Mouse (Mus musculus): ENCODE results near the gene Mmd. TPM values are rescaled to one million over a fixed set of nuclear protein-coding genes. Genes with fewer than 3 reads are reported as not detected.

Gene Mmd
- polyA plus RNA-seq, 1 experiment from 2014 or later: 12.2 TPM

DNA sequence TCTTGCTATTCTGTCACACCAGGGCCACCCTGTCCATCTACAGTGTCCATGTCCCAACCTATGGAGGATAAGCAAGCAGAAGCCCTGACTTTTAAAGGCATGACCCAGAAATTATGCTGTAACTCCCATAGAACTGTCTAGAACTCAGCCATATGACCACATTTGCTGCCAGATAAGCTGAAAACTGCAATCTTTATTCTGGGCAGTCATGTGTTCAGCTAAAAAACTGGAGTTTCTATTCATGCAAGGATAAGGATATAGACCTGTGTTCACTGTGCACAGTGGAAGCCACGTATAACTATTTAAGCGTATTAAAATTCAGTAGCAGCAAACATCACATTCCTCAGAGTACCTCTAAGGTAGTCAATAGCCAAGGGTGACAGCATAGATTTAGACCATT is 6.0 kb upstream of the Mmd start:
- no peak for ATAC-seq (ENCODE audit: low read depth)
- Histone ChIP-seq H3K27ac (ENCODE audit: low read length) (no peak overlapping the region), H3K9me3 (replicated peaks; ENCODE audit: control insufficient read depth, low read length) (no peaks in the 10 kb centered on the region), H3K4me1 (ENCODE audit: control insufficient read depth, low read depth, low read length) (peaks cover 8% of the 10 kb centered on the region; the same call in 1 of the 2 replicates), H3K4me2 (ENCODE audit: low read depth, low read length) (no peak overlapping the region), H3K36me3 (ENCODE audit: control insufficient read depth, insufficient read depth) (no peaks in the 10 kb centered on the region), H3K27me3 (ENCODE audit: control insufficient read depth, insufficient read depth, low read depth, low read length) (no peaks in the 10 kb centered on the region), H3K4me3 (ENCODE audit: low read depth, low read length) (no peak overlapping the region), H3K9ac (ENCODE audit: low read depth, low read length) (no peak overlapping the region)
- WGBS (ENCODE audit: insufficient replicate concordance): 81% methylated on average over 2 of the region's 2 CpGs

DNA sequence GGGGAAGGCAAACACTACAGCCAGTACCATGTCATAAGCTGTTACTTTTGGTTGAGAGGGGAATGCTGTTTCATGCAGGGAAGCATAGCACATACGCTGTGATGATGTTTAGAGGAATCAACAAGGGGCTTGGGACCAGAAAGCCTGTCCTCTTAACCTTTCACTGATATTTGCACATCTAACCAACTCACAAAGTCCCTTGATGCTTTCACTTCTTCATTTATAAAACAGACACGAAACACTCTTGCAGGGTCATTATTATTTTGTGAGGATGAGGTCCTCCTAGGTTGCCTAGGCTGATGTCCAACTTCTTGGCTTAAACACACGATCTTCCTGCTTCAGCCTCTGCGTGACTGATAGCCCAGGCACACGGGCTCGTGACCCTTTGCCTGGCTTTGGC is 3.6 kb upstream of the Mmd start:
- Histone ChIP-seq H3K9me3 (replicated peaks; ENCODE audit: control insufficient read depth, low read length) (no peaks in the 10 kb centered on the region), H3K4me3 (ENCODE audit: low read depth, low read length) (no peak overlapping the region), H3K36me3 (ENCODE audit: control insufficient read depth, insufficient read depth) (no peaks in the 10 kb centered on the region), H3K9ac (ENCODE audit: low read depth, low read length) (no peak overlapping the region), H3K27ac (ENCODE audit: low read length) (no peak overlapping the region), H3K27me3 (ENCODE audit: control insufficient read depth, insufficient read depth, low read depth, low read length) (no peaks in the 10 kb centered on the region), H3K4me1 (ENCODE audit: control insufficient read depth, low read depth, low read length) (peaks cover 19% of the 10 kb centered on the region), H3K4me2 (ENCODE audit: low read depth, low read length) (no peak overlapping the region)
- WGBS (ENCODE audit: insufficient replicate concordance): 47% methylated on average over 6 of the region's 6 CpGs
- no peak for ATAC-seq (ENCODE audit: low read depth)

DNA sequence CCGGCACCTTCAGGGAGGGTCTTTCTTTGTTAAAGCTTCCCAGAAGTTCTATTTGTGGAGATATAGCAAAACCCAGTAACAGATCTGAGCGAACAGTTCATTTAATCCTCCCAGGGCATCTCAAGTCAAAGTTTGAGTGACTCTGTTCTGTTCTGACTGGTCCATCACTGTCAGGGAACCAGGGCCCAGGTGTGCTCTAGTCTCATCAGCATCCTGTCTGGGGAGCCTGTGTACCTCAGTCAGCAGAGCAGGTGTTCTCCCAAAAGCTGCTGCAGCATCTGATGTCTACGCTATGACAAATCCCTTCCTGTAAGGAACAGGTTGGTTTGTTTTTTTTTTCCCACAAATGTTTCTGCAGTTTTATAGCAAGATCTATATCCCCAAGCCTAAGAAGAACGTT is 2.6 kb upstream of the Mmd start:
- 58% methylated on average over 4 of the region's 4 CpGs for WGBS (ENCODE audit: insufficient replicate concordance)
- ATAC-seq (ENCODE audit: low read depth): no peak

DNA sequence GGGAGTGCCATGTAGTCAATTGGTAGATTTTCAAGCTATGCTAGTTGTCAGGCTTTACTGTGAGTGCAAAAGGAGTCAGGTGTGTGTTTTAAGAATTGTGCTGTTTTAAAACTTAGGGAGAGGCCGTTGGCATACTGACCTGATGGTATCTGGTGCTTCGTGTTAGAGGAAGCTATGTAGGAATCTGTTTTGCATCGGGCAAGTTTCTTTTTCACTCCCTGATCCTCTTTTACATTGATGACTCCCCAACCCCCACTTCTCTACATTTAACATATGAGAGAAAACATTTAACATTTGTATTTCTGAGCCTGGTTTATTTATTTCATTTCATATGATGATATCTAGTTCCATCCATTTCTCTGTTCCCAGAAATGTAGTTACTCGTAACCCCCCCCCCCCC is 1.5 kb upstream of the Mmd start:
- no peak overlapping the region for H3K4me2 ChIP-seq (ENCODE audit: low read depth, low read length)
- no peaks in the 10 kb centered on the region for H3K9me3 ChIP-seq (replicated peaks; ENCODE audit: control insufficient read depth, low read length)
- peaks cover 29% of the 10 kb centered on the region for H3K4me1 ChIP-seq (ENCODE audit: control insufficient read depth, low read depth, low read length)
- H3K36me3 ChIP-seq (ENCODE audit: control insufficient read depth, insufficient read depth): no peaks in the 10 kb centered on the region
- no peak overlapping the region for H3K27ac ChIP-seq (ENCODE audit: low read length)
- ATAC-seq (ENCODE audit: low read depth): no peak
- no peak overlapping the region for H3K9ac ChIP-seq (ENCODE audit: low read depth, low read length)
- 32% methylated on average over 4 of the region's 4 CpGs for WGBS (ENCODE audit: insufficient replicate concordance)
- H3K27me3 ChIP-seq (ENCODE audit: control insufficient read depth, insufficient read depth, low read depth, low read length): no peaks in the 10 kb centered on the region
- H3K4me3 ChIP-seq (ENCODE audit: low read depth, low read length): no peak overlapping the region

More for the DNA sequence above, 2.6 kb upstream of the Mmd start:
- Histone ChIP-seq H3K4me2 (ENCODE audit: low read depth, low read length) (no peak overlapping the region), H3K9me3 (replicated peaks; ENCODE audit: control insufficient read depth, low read length) (no peaks in the 10 kb centered on the region), H3K27me3 (ENCODE audit: control insufficient read depth, insufficient read depth, low read depth, low read length) (no peaks in the 10 kb centered on the region), H3K9ac (ENCODE audit: low read depth, low read length) (no peak overlapping the region), H3K27ac (ENCODE audit: low read length) (no peak overlapping the region), H3K4me3 (ENCODE audit: low read depth, low read length) (no peak overlapping the region), H3K36me3 (ENCODE audit: control insufficient read depth, insufficient read depth) (no peaks in the 10 kb centered on the region), H3K4me1 (ENCODE audit: control insufficient read depth, low read depth, low read length) (peaks cover 20% of the 10 kb centered on the region)

DNA sequence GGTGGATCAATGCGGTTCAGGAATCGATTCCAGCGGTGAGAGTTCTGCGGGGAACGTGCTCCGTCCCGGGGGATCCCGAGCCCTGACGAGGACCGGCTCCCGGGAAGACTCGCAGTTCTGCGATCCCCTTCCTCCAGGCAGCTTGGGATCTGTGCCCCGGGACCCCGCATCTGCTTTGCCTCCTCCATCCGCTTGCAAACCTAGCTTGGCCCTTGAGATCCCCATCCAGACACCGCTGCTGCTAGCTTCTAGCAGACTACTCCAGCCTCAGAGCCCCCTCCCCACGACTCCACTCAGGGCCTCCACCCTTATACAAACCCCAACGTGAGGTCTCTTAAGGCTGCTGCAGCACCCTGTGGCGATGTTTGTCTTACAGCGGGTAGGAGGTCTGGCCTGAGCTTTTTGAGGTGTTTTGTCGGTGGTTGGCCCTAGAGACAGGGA is 465 bp downstream of the Mmd start:
- H3K36me3 ChIP-seq (ENCODE audit: control insufficient read depth, insufficient read depth): no peaks in the 10 kb centered on the region
- no peaks in the 10 kb centered on the region for H3K9me3 ChIP-seq (replicated peaks; ENCODE audit: control insufficient read depth, low read length)
- H3K4me2 ChIP-seq (ENCODE audit: low read depth, low read length): peak overlapping the region; percentile 83
- no peak for ATAC-seq (ENCODE audit: low read depth)
- WGBS (ENCODE audit: insufficient replicate concordance): 0% methylated on average over 22 of the region's 22 CpGs
- H3K4me3 ChIP-seq (ENCODE audit: low read depth, low read length): peak overlapping the region; percentile 79
- peaks cover 29% of the 10 kb centered on the region for H3K4me1 ChIP-seq (ENCODE audit: control insufficient read depth, low read depth, low read length)
- H3K9ac ChIP-seq (ENCODE audit: low read depth, low read length): peak overlapping the region; percentile 77
- peak overlapping the region; percentile 78 for H3K27ac ChIP-seq (ENCODE audit: low read length)
- H3K27me3 ChIP-seq (ENCODE audit: control insufficient read depth, insufficient read depth, low read depth, low read length): no peaks in the 10 kb centered on the region

DNA sequence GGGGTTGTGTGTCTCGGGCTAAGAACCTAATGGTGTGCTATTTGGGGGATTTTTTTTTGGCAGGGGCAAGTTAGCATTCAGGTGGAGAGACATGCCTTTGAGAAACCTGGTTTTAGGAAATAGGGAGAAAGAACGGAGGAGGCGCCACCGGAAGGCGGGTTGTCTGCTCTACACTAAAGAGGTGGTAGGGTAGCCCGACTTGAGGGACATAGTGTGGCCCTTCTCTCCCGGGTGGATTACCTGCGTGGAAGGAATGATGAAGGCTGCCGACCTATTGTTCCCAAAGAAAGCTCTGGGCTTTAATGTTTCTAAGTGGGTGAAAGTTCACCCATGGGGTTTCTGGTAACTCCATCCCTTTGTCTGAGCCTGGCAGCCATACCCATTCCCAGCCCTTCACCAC is 933 bp downstream of the Mmd start:
- H3K4me3 ChIP-seq (ENCODE audit: low read depth, low read length): peak overlapping the region; percentile 79
- no peak overlapping the region; the same call in 1 of the 2 replicates for H3K27ac ChIP-seq (ENCODE audit: low read length)
- peaks cover 29% of the 10 kb centered on the region for H3K4me1 ChIP-seq (ENCODE audit: control insufficient read depth, low read depth, low read length)
- H3K4me2 ChIP-seq (ENCODE audit: low read depth, low read length): peak overlapping the region; percentile 83
- H3K9ac ChIP-seq (ENCODE audit: low read depth, low read length): peak overlapping the region; percentile 77
- H3K9me3 ChIP-seq (replicated peaks; ENCODE audit: control insufficient read depth, low read length): no peaks in the 10 kb centered on the region
- no peaks in the 10 kb centered on the region for H3K27me3 ChIP-seq (ENCODE audit: control insufficient read depth, insufficient read depth, low read depth, low read length)
- ATAC-seq (ENCODE audit: low read depth): no peak
- 1% methylated on average over 9 of the region's 9 CpGs for WGBS (ENCODE audit: insufficient replicate concordance)
- H3K36me3 ChIP-seq (ENCODE audit: control insufficient read depth, insufficient read depth): no peaks in the 10 kb centered on the region

DNA sequence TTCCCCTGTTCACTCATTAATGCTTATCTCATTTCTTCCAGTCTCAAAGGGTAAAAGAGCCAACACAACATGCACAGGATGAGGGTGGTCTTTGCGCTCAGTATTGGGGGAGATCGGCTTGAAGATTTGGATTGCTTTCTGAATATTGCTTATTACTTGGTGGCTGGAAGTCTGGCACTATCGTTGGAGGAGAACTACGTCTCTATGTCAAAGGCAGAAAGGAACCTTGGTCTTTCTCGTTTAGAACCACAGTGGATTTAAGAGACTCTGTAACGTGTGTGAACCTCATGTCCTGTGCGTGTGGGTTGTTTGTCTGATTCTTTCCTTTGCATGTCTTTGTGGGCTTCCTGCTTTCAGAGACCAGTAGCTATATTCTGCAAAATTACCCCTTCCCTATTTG is 1.5 kb downstream of the Mmd start:
- peaks cover 29% of the 10 kb centered on the region for H3K4me1 ChIP-seq (ENCODE audit: control insufficient read depth, low read depth, low read length)
- peak overlapping the region; percentile 79 for H3K4me3 ChIP-seq (ENCODE audit: low read depth, low read length)
- no peak for ATAC-seq (ENCODE audit: low read depth)
- H3K4me2 ChIP-seq (ENCODE audit: low read depth, low read length): peak overlapping the region; percentile 83
- H3K9ac ChIP-seq (ENCODE audit: low read depth, low read length): no peak overlapping the region
- H3K36me3 ChIP-seq (ENCODE audit: control insufficient read depth, insufficient read depth): no peaks in the 10 kb centered on the region
- whole genome bisulfite sequencing (ENCODE audit: insufficient replicate concordance): 17% methylated on average over 7 of the region's 7 CpGs
- H3K27me3 ChIP-seq (ENCODE audit: control insufficient read depth, insufficient read depth, low read depth, low read length): no peaks in the 10 kb centered on the region
- no peak overlapping the region for H3K27ac ChIP-seq (ENCODE audit: low read length)
- no peaks in the 10 kb centered on the region for H3K9me3 ChIP-seq (replicated peaks; ENCODE audit: control insufficient read depth, low read length)

DNA sequence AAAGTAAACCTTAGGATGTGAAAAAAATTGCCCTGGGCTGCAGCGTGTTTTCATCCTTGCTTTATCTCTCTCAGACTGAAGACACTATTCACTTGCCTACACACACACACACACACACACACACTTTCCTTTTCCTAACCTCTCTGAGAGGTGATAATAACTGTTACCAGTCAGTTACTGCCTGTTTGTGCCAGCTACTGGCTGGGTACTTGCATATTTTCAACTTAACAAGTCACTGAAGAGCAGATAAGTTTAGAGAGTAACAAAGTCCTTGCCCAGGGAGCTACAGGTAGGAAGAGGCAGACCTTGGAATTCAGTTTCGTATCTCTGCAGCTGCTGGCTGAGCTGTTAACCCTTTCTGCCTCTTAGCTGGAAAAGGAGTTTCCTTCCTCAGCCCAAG is 2.7 kb downstream of the Mmd start:
- H3K9me3 ChIP-seq (replicated peaks; ENCODE audit: control insufficient read depth, low read length): no peaks in the 10 kb centered on the region
- no peak overlapping the region for H3K4me3 ChIP-seq (ENCODE audit: low read depth, low read length)
- WGBS (ENCODE audit: insufficient replicate concordance): 21% methylated on average over 2 of the region's 2 CpGs
- no peaks in the 10 kb centered on the region for H3K27me3 ChIP-seq (ENCODE audit: control insufficient read depth, insufficient read depth, low read depth, low read length)
- no peak overlapping the region for H3K9ac ChIP-seq (ENCODE audit: low read depth, low read length)
- no peak for ATAC-seq (ENCODE audit: low read depth)
- no peak overlapping the region for H3K27ac ChIP-seq (ENCODE audit: low read length)
- H3K4me1 ChIP-seq (ENCODE audit: control insufficient read depth, low read depth, low read length): peaks cover 29% of the 10 kb centered on the region
- no peak overlapping the region for H3K4me2 ChIP-seq (ENCODE audit: low read depth, low read length)
- H3K36me3 ChIP-seq (ENCODE audit: control insufficient read depth, insufficient read depth): no peaks in the 10 kb centered on the region

DNA sequence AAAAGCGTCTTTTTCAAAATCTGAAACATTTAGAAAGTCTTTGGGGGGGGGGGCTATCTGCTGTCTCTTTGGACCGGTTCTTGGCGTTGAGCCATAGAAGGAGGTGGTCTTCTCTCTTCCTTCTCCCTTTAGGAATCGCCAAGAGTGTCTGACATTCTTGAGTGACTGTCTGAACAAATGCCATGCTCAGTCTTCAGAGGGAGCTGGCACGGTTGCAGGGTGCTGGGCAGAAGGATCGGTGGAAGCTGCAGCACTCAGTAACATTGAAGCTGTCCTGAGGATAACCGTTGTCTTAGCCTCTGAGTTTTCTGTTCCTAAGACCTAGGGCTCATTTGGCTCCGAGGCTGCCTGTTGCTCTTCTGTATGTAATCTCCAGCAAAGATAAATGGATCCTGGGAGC is 3.1 kb downstream of the Mmd start:
- ATAC-seq (ENCODE audit: low read depth): no peak
- H3K4me3 ChIP-seq (ENCODE audit: low read depth, low read length): no peak overlapping the region
- H3K9me3 ChIP-seq (replicated peaks; ENCODE audit: control insufficient read depth, low read length): no peaks in the 10 kb centered on the region
- peaks cover 29% of the 10 kb centered on the region for H3K4me1 ChIP-seq (ENCODE audit: control insufficient read depth, low read depth, low read length)
- H3K4me2 ChIP-seq (ENCODE audit: low read depth, low read length): no peak overlapping the region
- WGBS (ENCODE audit: insufficient replicate concordance): 61% methylated on average over 8 of the region's 8 CpGs
- no peak overlapping the region for H3K9ac ChIP-seq (ENCODE audit: low read depth, low read length)
- no peak overlapping the region for H3K27ac ChIP-seq (ENCODE audit: low read length)
- H3K36me3 ChIP-seq (ENCODE audit: control insufficient read depth, insufficient read depth): no peaks in the 10 kb centered on the region
- no peaks in the 10 kb centered on the region for H3K27me3 ChIP-seq (ENCODE audit: control insufficient read depth, insufficient read depth, low read depth, low read length)

Data from liver, embryonic 16.5 days (tissue).